Mouse (Mus musculus): ENCODE data around the gene Zfp62. TPM values are rescaled to one million over a fixed set of nuclear protein-coding genes. Genes with fewer than 3 reads are reported as not detected.

Zfp62 gene
- polyA plus RNA-seq (2011; ENCODE audit: insufficient read depth, insufficient read length, low read depth, missing spikeins) = 29.3 and 33.6 TPM in 2 replicates

DNA sequence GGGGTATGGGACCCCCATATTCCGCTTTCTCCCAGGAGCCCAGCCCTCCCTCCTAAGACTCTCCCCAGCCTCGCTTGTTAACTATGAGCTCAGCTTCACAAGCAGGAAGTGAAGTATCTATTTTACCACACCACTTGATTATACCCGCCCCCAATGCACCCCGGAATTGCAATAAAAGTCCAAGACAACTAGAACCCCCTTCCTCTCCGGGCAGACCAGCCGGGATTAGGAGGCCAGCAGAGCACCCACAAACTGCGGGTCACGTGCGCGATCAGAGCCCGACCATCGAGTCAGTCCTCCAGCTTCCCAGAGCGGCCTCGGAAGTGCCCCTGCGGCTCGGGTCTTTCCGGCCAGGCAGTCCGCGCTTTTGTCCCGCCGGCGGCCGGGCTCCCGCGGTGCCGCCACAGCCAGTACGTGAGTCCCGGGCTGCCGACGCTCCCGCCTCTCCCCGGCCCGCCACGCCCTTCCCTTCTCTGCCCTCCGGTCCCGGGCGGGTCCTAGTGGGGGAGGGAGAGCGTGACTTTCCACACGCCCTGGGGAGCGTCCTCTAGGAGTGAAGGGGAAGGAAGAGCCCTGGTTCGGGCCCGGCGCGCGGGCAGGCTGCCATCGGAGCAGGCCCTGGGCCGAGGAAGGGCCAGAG, at the start of gene Zfp62:
Zfp62 (plus strand) TSS at position 164 of the 640 bp plus-strand sequence.
- H3K27me3 ChIP-seq (ENCODE audit: control insufficient read depth, insufficient read depth, low read length, poor library complexity, severe bottlenecking) = no peaks in the 10 kb centered on the region
- H3K9me3 ChIP-seq (replicated peaks; ENCODE audit: control insufficient read depth, insufficient read depth, low read length, poor library complexity, severe bottlenecking) = peaks cover 6% of the 10 kb centered on the region
- H3K27ac ChIP-seq (ENCODE audit: insufficient read depth, low read length) = peak within 1 kb of the TSS; percentile 96
- H3K9ac ChIP-seq (ENCODE audit: low read depth, poor library complexity, severe bottlenecking) = peak within 1 kb of the TSS; percentile 85
- H3K4me1 ChIP-seq (ENCODE audit: control insufficient read depth, insufficient read depth, low read length) = peaks cover 1% of the 10 kb centered on the region
- H3K4me3 ChIP-seq (ENCODE audit: low read depth, low read length) = peak within 1 kb of the TSS; percentile 86
- peaks cover 8% of the 10 kb centered on the region for H3K36me3 ChIP-seq (ENCODE audit: control insufficient read depth, insufficient read depth, low read length, poor library complexity, severe bottlenecking)
- no peak for TF ChIP-seq EP300 (IDR thresholded peaks at IDR 0.05; ENCODE audit: insufficient read depth, low read depth, low read length)
- peak; percentile 9 for TF ChIP-seq POLR2A (IDR thresholded peaks at IDR 0.05; ENCODE audit: insufficient read depth, low read length)
- no peak for TF ChIP-seq CTCF (IDR thresholded peaks at IDR 0.05; ENCODE audit: low read depth, low read length)

DNA sequence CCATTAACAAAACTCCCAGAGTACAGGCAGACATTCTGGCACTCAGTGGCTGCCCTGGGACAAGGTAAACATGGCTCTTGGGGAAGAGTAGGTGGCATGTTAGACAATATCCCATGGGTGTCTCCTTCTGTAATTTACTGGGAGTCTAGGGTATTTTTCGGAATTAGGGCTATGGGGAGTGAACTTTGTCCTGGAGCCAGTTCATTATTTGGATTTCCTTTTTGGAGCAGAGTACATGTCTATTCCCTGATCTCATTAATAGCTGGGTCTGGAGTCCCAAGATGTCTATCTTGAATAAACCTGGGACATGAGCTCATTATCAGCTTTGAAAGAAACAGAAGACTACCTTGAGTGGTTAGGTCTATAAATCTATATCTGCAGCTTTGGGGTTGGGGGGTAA, 49.0 kb upstream of the Zfp62 start, which contains the start of gene Olfr1394:
Olfr1394 (plus strand) TSS at position 301 of the 400 bp plus-strand sequence.
- H3K4me1 ChIP-seq (ENCODE audit: control insufficient read depth, insufficient read depth, low read length) = no peaks in the 10 kb centered on the region
- no peak within 1 kb of the TSS for H3K9ac ChIP-seq (ENCODE audit: low read depth, poor library complexity, severe bottlenecking)
- H3K36me3 ChIP-seq (ENCODE audit: control insufficient read depth, insufficient read depth, low read length, poor library complexity, severe bottlenecking) = no peaks in the 10 kb centered on the region
- TF ChIP-seq POLR2A (IDR thresholded peaks at IDR 0.05; ENCODE audit: insufficient read depth, low read length) (no peak), EP300 (IDR thresholded peaks at IDR 0.05; ENCODE audit: insufficient read depth, low read depth, low read length) (no peak), CTCF (IDR thresholded peaks at IDR 0.05; ENCODE audit: low read depth, low read length) (no peak)
- no peaks in the 10 kb centered on the region for H3K9me3 ChIP-seq (replicated peaks; ENCODE audit: control insufficient read depth, insufficient read depth, low read length, poor library complexity, severe bottlenecking)
- H3K27ac ChIP-seq (ENCODE audit: insufficient read depth, low read length) = no peak within 1 kb of the TSS
- H3K27me3 ChIP-seq (ENCODE audit: control insufficient read depth, insufficient read depth, low read length, poor library complexity, severe bottlenecking) = no peaks in the 10 kb centered on the region; the same call in 1 of the 2 replicates
- no peak within 1 kb of the TSS for H3K4me3 ChIP-seq (ENCODE audit: low read depth, low read length)

DNA sequence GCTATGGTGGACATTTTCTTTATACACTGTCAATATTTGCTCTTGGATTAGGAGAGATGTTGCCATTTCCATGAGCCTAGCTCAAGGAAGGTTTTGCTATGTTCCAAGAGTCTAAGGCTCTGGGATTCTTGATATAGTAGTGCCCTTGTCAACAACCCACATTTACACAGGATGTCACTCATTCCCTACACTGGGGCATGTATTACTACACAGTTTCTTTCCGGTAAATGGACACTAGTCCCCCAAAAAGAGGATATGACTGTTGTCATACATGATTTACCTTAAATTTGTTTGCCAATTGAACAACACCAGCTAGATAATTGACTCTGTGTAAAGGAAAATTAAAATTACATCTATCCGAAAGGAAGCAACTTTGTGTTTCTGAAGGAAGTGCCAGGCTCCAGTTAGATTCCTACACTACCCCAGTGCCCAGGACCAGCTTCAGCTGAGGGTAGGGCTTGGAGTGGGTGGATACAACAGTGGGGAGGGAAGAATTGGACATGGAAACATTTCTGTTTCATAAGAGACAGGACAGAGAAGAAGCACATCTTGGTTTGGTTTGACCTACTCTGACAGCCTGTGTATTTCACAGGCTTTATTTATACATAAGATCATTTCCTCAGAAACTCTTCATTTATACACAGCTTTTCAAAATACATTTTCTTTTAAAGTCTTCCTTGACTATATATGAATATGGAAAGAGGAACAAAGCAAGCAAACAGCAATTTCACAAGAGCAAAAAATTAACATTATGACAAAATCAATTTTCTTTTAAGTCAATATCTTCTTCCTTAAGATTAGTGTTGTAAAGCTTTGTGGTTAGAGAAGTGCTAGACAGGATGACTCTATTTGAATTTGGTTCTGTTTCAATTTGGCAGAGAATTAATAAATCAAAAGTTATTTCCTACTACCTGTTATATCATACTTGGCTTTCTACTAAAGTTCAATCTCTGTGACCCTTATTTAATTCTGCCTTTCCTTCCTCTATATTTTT, 46.0 kb upstream of the Zfp62 start:
- Histone ChIP-seq H3K9ac (ENCODE audit: low read depth, poor library complexity, severe bottlenecking) (no peak overlapping the region), H3K36me3 (ENCODE audit: control insufficient read depth, insufficient read depth, low read length, poor library complexity, severe bottlenecking) (no peaks in the 10 kb centered on the region), H3K4me3 (ENCODE audit: low read depth, low read length) (no peak overlapping the region), H3K9me3 (replicated peaks; ENCODE audit: control insufficient read depth, insufficient read depth, low read length, poor library complexity, severe bottlenecking) (no peaks in the 10 kb centered on the region), H3K27ac (ENCODE audit: insufficient read depth, low read length) (no peak overlapping the region), H3K4me1 (ENCODE audit: control insufficient read depth, insufficient read depth, low read length) (no peaks in the 10 kb centered on the region), H3K27me3 (ENCODE audit: control insufficient read depth, insufficient read depth, low read length, poor library complexity, severe bottlenecking) (no peaks in the 10 kb centered on the region; the same call in 1 of the 2 replicates)
- TF ChIP-seq POLR2A (IDR thresholded peaks at IDR 0.05; ENCODE audit: insufficient read depth, low read length) = no peak

DNA sequence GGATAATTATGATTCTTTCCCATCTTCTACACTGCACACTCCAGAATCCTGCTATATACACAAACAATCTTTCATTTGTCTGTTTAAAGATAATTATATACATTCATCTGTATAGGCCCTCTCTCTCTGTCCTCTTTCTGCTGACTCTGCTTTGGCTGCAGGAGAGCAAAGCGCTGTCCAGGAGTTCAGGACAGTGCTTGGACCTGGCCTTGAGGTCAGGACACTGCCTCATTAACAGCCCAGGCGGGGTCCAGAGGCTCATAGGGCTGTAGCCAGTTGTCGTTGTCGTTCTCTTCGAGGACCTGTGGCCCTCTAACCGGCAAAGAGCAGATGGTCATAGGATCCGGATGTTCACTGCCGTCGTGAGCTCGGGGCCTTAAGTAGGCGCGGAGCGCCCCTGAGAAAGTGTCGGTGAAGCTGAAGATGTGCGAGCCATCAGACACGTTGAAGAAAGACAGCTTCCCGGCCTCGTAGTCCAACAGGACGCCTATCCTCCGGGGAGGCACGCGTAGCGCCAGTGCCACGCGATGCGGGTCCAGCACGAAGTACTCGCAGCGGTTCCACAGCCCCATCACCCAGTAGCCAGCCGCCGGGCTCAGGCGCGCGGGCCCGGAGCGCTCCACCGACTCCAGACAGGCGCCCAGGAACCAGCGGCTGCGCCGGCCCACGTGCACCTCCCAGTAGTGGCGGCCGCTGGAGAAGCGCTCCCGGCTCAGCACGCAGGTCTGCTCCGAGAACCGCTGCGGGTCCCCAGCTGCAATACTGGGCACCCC, 34.1 kb upstream of the Zfp62 start:
- Histone ChIP-seq H3K27ac (ENCODE audit: insufficient read depth, low read length) (no peak overlapping the region), H3K36me3 (ENCODE audit: control insufficient read depth, insufficient read depth, low read length, poor library complexity, severe bottlenecking) (no peaks in the 10 kb centered on the region), H3K4me3 (ENCODE audit: low read depth, low read length) (peak overlapping the region; percentile 35), H3K4me1 (ENCODE audit: control insufficient read depth, insufficient read depth, low read length) (no peaks in the 10 kb centered on the region), H3K27me3 (ENCODE audit: control insufficient read depth, insufficient read depth, low read length, poor library complexity, severe bottlenecking) (peaks cover 8% of the 10 kb centered on the region), H3K9me3 (replicated peaks; ENCODE audit: control insufficient read depth, insufficient read depth, low read length, poor library complexity, severe bottlenecking) (peaks cover 4% of the 10 kb centered on the region), H3K9ac (ENCODE audit: low read depth, poor library complexity, severe bottlenecking) (no peak overlapping the region)
- TF ChIP-seq EP300 (IDR thresholded peaks at IDR 0.05; ENCODE audit: insufficient read depth, low read depth, low read length) (no peak), POLR2A (IDR thresholded peaks at IDR 0.05; ENCODE audit: insufficient read depth, low read length) (no peak), CTCF (IDR thresholded peaks at IDR 0.05; ENCODE audit: low read depth, low read length) (no peak)

DNA sequence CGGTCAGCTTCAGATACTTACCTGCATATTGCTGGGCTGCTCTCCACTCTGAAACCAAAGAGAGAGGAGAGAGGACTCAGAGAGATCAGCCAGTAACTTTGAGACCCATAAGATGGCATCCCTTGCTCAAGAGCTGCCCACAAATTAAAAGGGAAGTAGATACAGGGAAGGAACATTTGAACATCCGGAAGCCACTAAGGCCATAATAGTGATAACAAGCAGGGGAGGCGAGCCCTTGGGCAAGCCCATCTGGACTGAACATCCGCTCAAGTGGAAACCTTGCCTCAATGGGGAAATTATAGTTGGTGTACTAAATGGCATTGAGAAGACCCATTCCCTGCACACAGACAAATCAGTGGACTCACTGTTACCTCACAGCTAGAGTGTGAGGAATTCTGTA, 32.5 kb upstream of the Zfp62 start:
- Histone ChIP-seq H3K36me3 (ENCODE audit: control insufficient read depth, insufficient read depth, low read length, poor library complexity, severe bottlenecking) (no peaks in the 10 kb centered on the region), H3K9me3 (replicated peaks; ENCODE audit: control insufficient read depth, insufficient read depth, low read length, poor library complexity, severe bottlenecking) (peaks cover 4% of the 10 kb centered on the region), H3K27me3 (ENCODE audit: control insufficient read depth, insufficient read depth, low read length, poor library complexity, severe bottlenecking) (peaks cover 8% of the 10 kb centered on the region), H3K4me3 (ENCODE audit: low read depth, low read length) (no peak overlapping the region), H3K9ac (ENCODE audit: low read depth, poor library complexity, severe bottlenecking) (no peak overlapping the region), H3K4me1 (ENCODE audit: control insufficient read depth, insufficient read depth, low read length) (no peaks in the 10 kb centered on the region), H3K27ac (ENCODE audit: insufficient read depth, low read length) (no peak overlapping the region)
- TF ChIP-seq POLR2A (IDR thresholded peaks at IDR 0.05; ENCODE audit: insufficient read depth, low read length) (no peak), EP300 (IDR thresholded peaks at IDR 0.05; ENCODE audit: insufficient read depth, low read depth, low read length) (no peak), CTCF (IDR thresholded peaks at IDR 0.05; ENCODE audit: low read depth, low read length) (no peak)
